Mouse (Mus musculus) kidney, embryonic 15.5 days (tissue): ENCODE measurements around the gene Igf1r. TPM values are rescaled to one million over a fixed set of nuclear protein-coding genes. Genes with fewer than 3 reads are reported as not detected.
A peak's percentile ranks its signal among the peaks of the same experiment; 100 is the strongest.

Source experiments
- ATAC-seq: fragments of 200-750 bp; cut with Nextera tagmentation; replicated peaks from 2 replicates; pipeline ENCODE4 v1.8.0; 2017; ENCODE audit warnings: moderate TSS enrichment; ENCODE audit not compliant: low FRiP score
- H3K27ac ChIP-seq: fragments of 300-500 bp; sonication (generic); 2 replicates; pipeline ENCODE4 v1.5.1; 2015; ENCODE audit warnings: mild to moderate bottlenecking, inconsistent platforms
- H3K27me3 ChIP-seq: fragments of 300-500 bp; sonication (generic); 2 replicates; pipeline ENCODE4 v1.6.1; 2015; ENCODE audit warnings: inconsistent platforms
- H3K36me3 ChIP-seq: fragments of 300-500 bp; sonication (generic); 2 replicates; pipeline ENCODE4 v1.6.1; 2015; ENCODE audit warnings: inconsistent platforms
- H3K4me1 ChIP-seq: fragments of 300-500 bp; sonication (generic); 2 replicates; pipeline ENCODE4 v1.6.1; 2015; ENCODE audit warnings: inconsistent platforms
- H3K4me2 ChIP-seq: fragments of 300-500 bp; sonication (generic); 2 replicates; pipeline ENCODE4 v1.6.1; 2015; ENCODE audit warnings: moderate library complexity, mild to moderate bottlenecking, inconsistent platforms
- H3K4me3 ChIP-seq: fragments of 300-500 bp; sonication (generic); replicated peaks from 2 replicates; pipeline ENCODE4 v1.5.1; 2015; ENCODE audit warnings: mild to moderate bottlenecking, inconsistent platforms
- H3K9ac ChIP-seq: fragments of 300-500 bp; sonication (generic); 2 replicates; pipeline ENCODE4 v1.6.1; 2015; ENCODE audit warnings: mild to moderate bottlenecking, inconsistent platforms
- H3K9me3 ChIP-seq: fragments of 300-500 bp; sonication (generic); replicated peaks from 2 replicates; pipeline ENCODE4 v1.6.1; 2016; ENCODE audit warnings: inconsistent platforms
- WGBS: fragments of 180-500 bp; shearing (Covaris S2); methylation state at CpG from one replicate; pipeline ENCODE4 v1.1.7; 2015; ENCODE audit warnings: mixed read lengths; 5-methylcytosine and 5-hydroxymethylcytosine counted together
- polyA plus RNA-seq: library from polyadenylated mRNA; unstranded; fragments of >200 nt; fragmentation: Nextera tagmentation; extraction: Ambion mirVana; gene quantifications from 2 replicates; pipeline ENCODE4 v1.2.1, GENCODE M21; 2015

Igf1r gene
- polyA plus RNA-seq, 1 experiment from 2014 or later: 26.9 TPM

- no peak overlapping the region for H3K4me2 ChIP-seq
- no peaks in the 10 kb centered on the region for H3K9me3 ChIP-seq
- WGBS: 57% methylated on average over 9 of the region's 9 CpGs
- peaks cover 80% of the 10 kb centered on the region for H3K4me1 ChIP-seq
- H3K27ac ChIP-seq: no peak overlapping the region
- H3K4me3 ChIP-seq: no peak overlapping the region
- H3K27me3 ChIP-seq: no peaks in the 10 kb centered on the region
- H3K9ac ChIP-seq: no peak overlapping the region
- H3K36me3 ChIP-seq: no peaks in the 10 kb centered on the region
- ATAC-seq: no peak
Observed at GRCm38 (mm10) chr7:67960701-67961100, 8.1 kb downstream of the Igf1r start.

GRCm38 (mm10) chr7:67961567-67962267 lies 9.1 kb downstream of the Igf1r start:
- peaks cover 84% of the 10 kb centered on the region for H3K4me1 ChIP-seq
- H3K27ac ChIP-seq: no peak overlapping the region
- no peak; the same call in 1 of the 2 replicates for ATAC-seq
- H3K9ac ChIP-seq: no peak overlapping the region
- no peaks in the 10 kb centered on the region for H3K27me3 ChIP-seq
- H3K36me3 ChIP-seq: no peaks in the 10 kb centered on the region
- H3K9me3 ChIP-seq: no peaks in the 10 kb centered on the region
- peak overlapping the region; percentile 13; the same call in 1 of the 2 replicates for H3K4me2 ChIP-seq
- no peak overlapping the region for H3K4me3 ChIP-seq
- WGBS: 15% methylated on average over 14 of the region's 14 CpGs

- no peaks in the 10 kb centered on the region for H3K27me3 ChIP-seq
- no peaks in the 10 kb centered on the region for H3K9me3 ChIP-seq
- H3K4me3 ChIP-seq: no peak overlapping the region
- no peak overlapping the region for H3K9ac ChIP-seq
- WGBS: 84% methylated on average over 3 of the region's 3 CpGs
- H3K4me1 ChIP-seq: peaks cover 84% of the 10 kb centered on the region
- no peak overlapping the region for H3K4me2 ChIP-seq
- H3K36me3 ChIP-seq: no peaks in the 10 kb centered on the region
- no peak for ATAC-seq
- H3K27ac ChIP-seq: no peak overlapping the region
Observed at GRCm38 (mm10) chr7:67963691-67964090, 11.1 kb downstream of the Igf1r start.

- no peak overlapping the region for H3K4me3 ChIP-seq
- no peak overlapping the region for H3K4me2 ChIP-seq
- H3K4me1 ChIP-seq: peaks cover 89% of the 10 kb centered on the region
- no peak overlapping the region for H3K27ac ChIP-seq
- WGBS: 56% methylated on average over 12 of the region's 12 CpGs
- no peak for ATAC-seq
- no peaks in the 10 kb centered on the region for H3K36me3 ChIP-seq
- no peaks in the 10 kb centered on the region for H3K9me3 ChIP-seq
- no peak overlapping the region for H3K9ac ChIP-seq
- H3K27me3 ChIP-seq: no peaks in the 10 kb centered on the region
Observed at GRCm38 (mm10) chr7:67968394-67968793, 15.8 kb downstream of the Igf1r start.

GRCm38 (mm10) chr7:67969076-67969475 lies 16.4 kb downstream of the Igf1r start:
- Histone ChIP-seq H3K4me2 (no peak overlapping the region), H3K9me3 (no peaks in the 10 kb centered on the region), H3K36me3 (no peaks in the 10 kb centered on the region), H3K27ac (no peak overlapping the region; the same call in 1 of the 2 replicates), H3K27me3 (no peaks in the 10 kb centered on the region), H3K4me1 (peaks cover 94% of the 10 kb centered on the region), H3K4me3 (no peak overlapping the region), H3K9ac (no peak overlapping the region)
- ATAC-seq: no peak
- 39% methylated on average over 9 of the region's 9 CpGs for whole genome bisulfite sequencing

- Histone ChIP-seq H3K36me3 (no peaks in the 10 kb centered on the region), H3K4me3 (no peak overlapping the region; the same call in 1 of the 2 replicates), H3K4me1 (peaks cover 75% of the 10 kb centered on the region), H3K27ac (peak overlapping the region; percentile 92), H3K9me3 (no peaks in the 10 kb centered on the region), H3K4me2 (peak overlapping the region; percentile 47), H3K27me3 (no peaks in the 10 kb centered on the region), H3K9ac (no peak overlapping the region)
- ATAC-seq: peak; percentile 68; the same call in 1 of the 2 replicates
- 6% methylated on average over 15 of the region's 15 CpGs for WGBS
Observed at GRCm38 (mm10) chr7:67973180-67974014, 20.8 kb downstream of the Igf1r start.

- no peak overlapping the region for H3K4me2 ChIP-seq
- no peaks in the 10 kb centered on the region for H3K36me3 ChIP-seq
- H3K9me3 ChIP-seq: no peaks in the 10 kb centered on the region
- no peak overlapping the region for H3K4me3 ChIP-seq
- H3K4me1 ChIP-seq: peaks cover 47% of the 10 kb centered on the region
- no peak overlapping the region for H3K9ac ChIP-seq
- H3K27me3 ChIP-seq: no peaks in the 10 kb centered on the region
- ATAC-seq: no peak
- no peak overlapping the region for H3K27ac ChIP-seq
- 17% methylated on average over 3 of the region's 3 CpGs for WGBS
Observed at GRCm38 (mm10) chr7:67981956-67982355, 29.3 kb downstream of the Igf1r start.

GRCm38 (mm10) chr7:67982809-67983208 lies 30.2 kb downstream of the Igf1r start:
- 70% methylated on average over 8 of the region's 8 CpGs for WGBS

GRCm38 (mm10) chr7:67983451-67983850 lies 30.8 kb downstream of the Igf1r start:
- no peak overlapping the region for H3K4me2 ChIP-seq
- H3K9ac ChIP-seq: no peak overlapping the region
- no peaks in the 10 kb centered on the region for H3K36me3 ChIP-seq
- no peak overlapping the region for H3K27ac ChIP-seq
- no peaks in the 10 kb centered on the region for H3K27me3 ChIP-seq
- no peak for ATAC-seq
- H3K4me1 ChIP-seq: peaks cover 48% of the 10 kb centered on the region
- WGBS: 88% methylated on average over 7 of the region's 7 CpGs
- H3K9me3 ChIP-seq: no peaks in the 10 kb centered on the region
- H3K4me3 ChIP-seq: no peak overlapping the region

More at GRCm38 (mm10) chr7:67982809-67983208, 30.2 kb downstream of the Igf1r start:
- Histone ChIP-seq H3K36me3 (no peaks in the 10 kb centered on the region), H3K27me3 (no peaks in the 10 kb centered on the region), H3K27ac (no peak overlapping the region), H3K4me3 (no peak overlapping the region), H3K9ac (no peak overlapping the region), H3K4me2 (no peak overlapping the region), H3K4me1 (peaks cover 50% of the 10 kb centered on the region), H3K9me3 (no peaks in the 10 kb centered on the region)
- ATAC-seq: no peak

GRCm38 (mm10) chr7:67985003-67985416 lies 32.4 kb downstream of the Igf1r start:
- Histone ChIP-seq H3K9me3 (no peaks in the 10 kb centered on the region), H3K4me1 (peaks cover 56% of the 10 kb centered on the region), H3K27me3 (no peaks in the 10 kb centered on the region), H3K4me2 (no peak overlapping the region), H3K9ac (no peak overlapping the region), H3K4me3 (no peak overlapping the region), H3K36me3 (no peaks in the 10 kb centered on the region), H3K27ac (no peak overlapping the region)
- WGBS: 53% methylated on average over 5 of the region's 5 CpGs
- ATAC-seq: no peak

GRCm38 (mm10) chr7:67985511-67985910 lies 32.9 kb downstream of the Igf1r start:
- Histone ChIP-seq H3K27me3 (no peaks in the 10 kb centered on the region), H3K9ac (no peak overlapping the region), H3K36me3 (no peaks in the 10 kb centered on the region), H3K4me1 (peaks cover 58% of the 10 kb centered on the region), H3K4me2 (no peak overlapping the region), H3K4me3 (no peak overlapping the region), H3K27ac (no peak overlapping the region), H3K9me3 (no peaks in the 10 kb centered on the region)
- WGBS: 64% methylated on average over 5 of the region's 5 CpGs
- no peak for ATAC-seq

- Histone ChIP-seq H3K9me3 (no peaks in the 10 kb centered on the region), H3K9ac (no peak overlapping the region), H3K4me3 (no peak overlapping the region), H3K4me2 (no peak overlapping the region), H3K27me3 (no peaks in the 10 kb centered on the region), H3K4me1 (peaks cover 54% of the 10 kb centered on the region), H3K27ac (peak overlapping the region; percentile 52; the same call in 1 of the 2 replicates), H3K36me3 (no peaks in the 10 kb centered on the region)
- ATAC-seq: peak; percentile 24; the same call in 1 of the 2 replicates
- 56% methylated on average over 10 of the region's 10 CpGs for WGBS
Observed at GRCm38 (mm10) chr7:67986277-67986676, 33.6 kb downstream of the Igf1r start.
